Mouse (Mus musculus): ENCODE results near the gene Tenm2. TPM values are rescaled to one million over a fixed set of nuclear protein-coding genes. Genes with fewer than 3 reads are reported as not detected.

The Tenm2 gene
- total RNA-seq, 2 experiments from 2014 or later: 73.5 to 92.9 TPM

DNA sequence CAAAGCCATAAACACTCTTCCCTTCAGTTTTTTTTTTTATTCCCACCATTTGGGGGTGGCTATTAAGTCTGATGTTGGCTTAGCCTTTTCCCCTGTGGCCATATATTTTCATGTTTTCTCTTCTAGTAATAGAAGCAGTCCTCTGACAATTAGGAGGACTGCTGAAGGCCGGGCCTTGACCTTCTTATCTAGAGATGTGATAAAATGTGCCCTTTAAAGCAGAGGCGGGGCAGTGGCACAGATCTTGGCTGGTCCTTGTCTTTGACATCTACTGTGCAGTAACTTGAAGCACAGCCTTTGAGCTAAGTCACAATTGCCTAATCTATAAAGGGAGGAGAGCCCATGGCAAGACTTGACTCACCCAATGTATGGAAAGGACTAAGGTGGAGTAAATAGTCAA, 789.4 kb downstream of the Tenm2 start:
- no peak for DNase-seq (ENCODE audit: low spot score in 2 of 2)
- intact Hi-C loops (cut with DNase I): loop anchor here (10.0 kb wide), 1 partner anchor 402 kb away; no protein-coding TSS in a partner anchor

DNA sequence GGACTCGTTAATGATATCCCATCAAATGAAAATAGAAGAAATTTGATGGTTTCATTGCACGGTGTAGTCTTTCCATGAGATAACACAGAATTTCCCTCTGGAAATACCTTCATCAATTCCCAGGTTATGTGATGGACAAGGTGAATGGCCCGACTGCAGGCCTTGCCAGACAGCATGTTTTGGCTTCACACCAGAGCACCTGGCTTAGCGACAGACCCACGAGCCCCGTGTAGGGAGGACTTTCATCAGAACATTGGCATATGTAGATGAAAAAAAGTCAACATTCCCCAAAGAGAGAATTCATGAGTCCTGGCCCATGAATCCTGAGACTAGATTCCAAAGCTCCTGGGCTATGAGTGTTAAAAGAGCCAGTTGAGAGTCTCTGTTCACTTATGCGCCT, 791.9 kb downstream of the Tenm2 start:
- no peak for DNase-seq (ENCODE audit: low spot score in 2 of 2)
- intact Hi-C loops (cut with DNase I): loop anchor here (10.0 kb wide), 1 partner anchor 399 kb away; no protein-coding TSS in a partner anchor

GRCm38 (mm10) chr11:36441801-36442200, 794.0 kb downstream of the Tenm2 start:
- intact Hi-C loops (cut with DNase I): loop anchor here (10.0 kb wide), 1 partner anchor 397 kb away; no protein-coding TSS in a partner anchor
- no peak for DNase-seq (ENCODE audit: low spot score in 2 of 2)

DNA sequence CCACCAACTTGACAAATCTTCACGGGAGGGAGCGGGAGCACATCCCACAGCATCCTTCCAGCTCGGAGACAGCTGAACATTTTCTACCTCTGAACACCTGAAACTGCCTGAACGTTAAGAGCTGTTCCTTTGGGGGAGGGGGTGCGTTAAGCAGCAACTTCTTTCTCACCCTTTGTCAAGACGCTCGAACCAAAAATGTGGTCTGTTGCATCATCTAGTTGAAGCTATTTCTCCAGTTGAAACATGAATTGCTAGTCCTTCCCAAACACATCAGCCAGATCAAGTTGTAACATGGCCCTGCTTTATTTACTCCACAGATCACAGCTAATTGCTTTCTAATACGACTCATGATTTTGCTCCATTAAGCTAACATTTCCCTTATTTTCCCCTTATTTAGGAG, 799.5 kb downstream of the Tenm2 start:
- no peak for DNase-seq (ENCODE audit: low spot score in 2 of 2)
- intact Hi-C loops (cut with DNase I): no loop called here

GRCm38 (mm10) chr11:36428947-36429346, 806.8 kb downstream of the Tenm2 start:
- intact Hi-C loops (cut with DNase I): no loop called here
- DNase-seq (ENCODE audit: low spot score in 2 of 2): no peak

- intact Hi-C loops (cut with DNase I): no loop called here
- DNase-seq (ENCODE audit: low spot score in 2 of 2): no peak
Measured at GRCm38 (mm10) chr11:36424959-36425358, 810.8 kb downstream of the Tenm2 start.

DNA sequence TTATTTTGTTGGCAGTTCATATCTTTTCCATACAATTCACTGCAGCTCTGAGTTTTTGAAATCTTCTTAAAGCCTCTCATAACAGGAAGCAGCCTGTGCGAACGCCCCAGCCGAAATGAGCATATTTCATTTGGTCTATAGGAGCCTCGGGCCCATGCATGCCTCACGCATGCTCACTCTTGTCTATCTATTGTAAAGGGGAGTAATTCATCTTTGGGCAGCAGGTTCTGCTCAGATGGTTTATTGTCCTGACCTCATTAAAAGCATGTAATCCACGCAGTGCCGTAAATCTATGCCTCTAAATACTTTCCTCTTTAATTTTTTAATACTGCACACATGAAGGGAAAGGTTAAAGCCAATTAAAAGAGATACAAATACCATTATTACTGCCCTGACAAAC, 815.7 kb downstream of the Tenm2 start:
- DNase-seq (ENCODE audit: low spot score in 2 of 2): no peak
- intact Hi-C loops (cut with DNase I): no loop called here

DNA sequence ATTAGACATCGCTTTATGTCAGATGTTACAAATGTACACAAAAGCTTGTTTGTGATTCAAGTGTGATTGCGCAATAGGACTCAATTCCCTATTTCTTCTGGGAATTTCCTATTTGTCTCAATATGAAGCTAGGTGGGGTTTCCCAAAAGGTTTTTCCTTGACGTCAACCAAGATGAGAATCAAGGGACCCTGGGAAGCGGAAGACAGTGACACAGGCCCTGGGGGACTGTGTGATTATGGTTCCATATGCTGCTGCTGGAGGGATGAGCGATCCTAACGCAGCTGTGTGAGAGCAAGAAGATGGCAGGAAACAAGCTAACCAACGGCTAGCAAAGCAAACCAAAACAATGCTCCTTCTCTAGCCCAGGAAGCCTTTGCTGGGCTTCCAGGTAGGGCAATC, 820.5 kb downstream of the Tenm2 start:
- DNase-seq (ENCODE audit: low spot score in 2 of 2): no peak
- intact Hi-C loops (cut with DNase I): no loop called here

DNA sequence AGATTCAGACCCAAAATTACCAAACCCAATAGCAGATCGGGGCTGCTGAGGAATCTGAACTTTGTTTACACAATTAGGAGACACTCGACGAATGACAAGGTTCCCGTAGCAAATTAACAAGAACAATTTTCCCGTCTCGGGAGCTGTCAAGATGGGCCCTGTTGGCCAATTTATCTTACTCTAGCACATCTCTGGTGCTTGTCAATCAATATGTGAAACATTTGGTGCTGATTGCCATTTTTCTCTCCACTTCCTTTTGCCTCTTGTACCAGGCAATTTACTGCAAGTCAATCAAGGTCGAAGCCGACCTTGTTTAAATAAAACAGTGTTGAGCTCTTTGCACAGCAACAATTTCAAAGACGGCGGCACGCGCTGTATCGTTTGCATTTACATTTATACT, 824.9 kb downstream of the Tenm2 start:
- no peak for DNase-seq (ENCODE audit: low spot score in 2 of 2)
- intact Hi-C loops (cut with DNase I): no loop called here

- intact Hi-C loops (cut with DNase I): no loop called here
- no peak for DNase-seq (ENCODE audit: low spot score in 2 of 2)
Measured at GRCm38 (mm10) chr11:36395803-36396710, 839.7 kb downstream of the Tenm2 start.

GRCm38 (mm10) chr11:36384696-36385095, 851.1 kb downstream of the Tenm2 start:
- DNase-seq (ENCODE audit: low spot score in 2 of 2): no peak
- intact Hi-C loops (cut with DNase I): no loop called here

GRCm38 (mm10) chr11:36371814-36372213, 864.0 kb downstream of the Tenm2 start:
- DNase-seq (ENCODE audit: low spot score in 2 of 2): peak in 1 of 2 experiments; percentile 40
- intact Hi-C loops (cut with DNase I): no loop called here

GRCm38 (mm10) chr11:36365067-36365466, 870.7 kb downstream of the Tenm2 start:
- intact Hi-C loops (cut with DNase I): no loop called here
- DNase-seq (ENCODE audit: low spot score in 2 of 2): no peak

DNA sequence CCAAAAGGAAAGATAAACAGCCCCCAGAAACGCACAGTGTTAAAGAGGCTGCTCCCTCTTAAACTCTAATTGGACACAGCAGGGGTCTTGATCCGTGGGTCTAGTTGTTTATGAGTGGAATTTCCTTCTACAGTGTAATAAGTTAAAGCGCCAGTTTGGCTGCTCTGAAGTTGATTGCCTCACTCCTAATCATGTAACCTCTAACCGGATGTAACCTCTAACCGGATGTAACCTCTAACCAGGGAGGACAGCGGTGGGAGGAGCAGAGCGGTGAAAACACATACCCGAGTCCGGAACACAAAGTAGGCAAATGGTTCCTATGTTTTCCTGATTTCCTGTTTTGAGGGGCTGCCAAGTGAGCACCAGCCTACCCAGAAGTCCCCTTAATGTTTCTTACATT, 871.3 kb downstream of the Tenm2 start:
- no peak for DNase-seq (ENCODE audit: low spot score in 2 of 2)

DNA sequence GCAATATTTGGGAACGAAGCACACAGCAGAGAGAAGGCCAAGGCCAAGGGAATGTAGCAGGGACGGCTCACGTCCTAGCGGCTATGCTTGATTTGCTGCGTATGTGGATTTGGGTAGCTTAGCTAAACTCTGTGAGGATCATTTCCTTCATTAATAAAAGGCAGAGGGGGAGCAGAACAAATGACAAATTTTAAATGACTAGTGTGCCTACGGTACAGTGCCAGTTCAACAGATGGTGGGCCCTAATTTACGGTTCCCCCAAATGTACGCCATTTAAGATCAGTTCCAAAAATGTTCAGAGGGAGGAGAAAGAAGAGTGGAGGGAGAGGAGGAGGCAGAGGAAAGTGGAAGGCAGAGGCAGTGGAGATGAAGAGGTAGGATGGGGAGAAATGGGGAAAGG, 873.2 kb downstream of the Tenm2 start:
- intact Hi-C loops (cut with DNase I): no loop called here
- DNase-seq (ENCODE audit: low spot score in 2 of 2): no peak

More for the DNA sequence above, 871.3 kb downstream of the Tenm2 start:
- intact Hi-C loops (cut with DNase I): no loop called here

DNA sequence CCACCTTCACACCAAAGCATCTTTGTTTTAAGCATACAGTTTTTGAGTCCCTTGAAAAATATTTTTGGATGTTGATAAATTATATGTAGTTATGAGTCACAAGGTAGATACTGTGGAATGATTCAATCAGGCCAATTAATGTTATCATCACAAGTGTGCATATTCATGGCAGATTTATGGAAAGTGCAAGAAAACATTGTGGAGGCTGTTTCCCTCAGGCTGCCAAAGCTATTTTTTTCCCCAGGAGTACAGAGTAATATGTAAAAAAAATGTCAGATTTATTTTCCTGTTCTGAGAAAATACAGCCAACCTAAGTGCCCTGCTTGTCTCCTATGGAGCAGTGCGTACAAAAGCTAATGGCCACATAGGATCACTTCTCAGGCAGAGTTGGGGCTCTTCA, 882.5 kb downstream of the Tenm2 start:
- peak in 1 of 2 experiments; percentile 44 for DNase-seq (ENCODE audit: low spot score in 2 of 2)
- intact Hi-C loops (cut with DNase I): no loop called here

- intact Hi-C loops (cut with DNase I): no loop called here
- no peak for DNase-seq (ENCODE audit: low spot score in 2 of 2)
Measured at GRCm38 (mm10) chr11:36351752-36352151, 884.0 kb downstream of the Tenm2 start.

- intact Hi-C loops (cut with DNase I): no loop called here
- DNase-seq (ENCODE audit: low spot score in 2 of 2): no peak
Measured at GRCm38 (mm10) chr11:36351341-36351740, 884.4 kb downstream of the Tenm2 start.

DNA sequence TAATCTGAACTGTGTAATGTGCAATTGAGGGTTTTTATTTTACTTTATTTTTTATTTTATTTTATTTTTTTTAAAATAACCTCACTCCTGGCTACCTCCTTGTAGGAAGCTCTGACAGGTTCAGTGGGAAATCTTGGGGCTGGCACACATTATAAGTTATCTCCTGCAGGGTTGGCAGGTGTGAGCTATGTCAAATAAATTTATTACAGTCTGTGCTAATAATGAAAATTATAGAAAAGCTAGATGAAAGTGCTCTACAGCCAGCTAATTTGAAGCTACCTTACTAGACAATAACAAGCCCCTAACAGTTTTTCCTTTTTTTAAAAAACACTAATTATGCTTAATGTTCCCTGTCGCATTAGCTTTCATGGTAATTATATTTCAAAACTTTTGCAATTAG, 885.5 kb downstream of the Tenm2 start:
- intact Hi-C loops (cut with DNase I): no loop called here
- DNase-seq (ENCODE audit: low spot score in 2 of 2): no peak

- DNase-seq (ENCODE audit: low spot score in 2 of 2): no peak
- intact Hi-C loops (cut with DNase I): no loop called here
Measured at GRCm38 (mm10) chr11:36349856-36350255, 885.9 kb downstream of the Tenm2 start.

DNA sequence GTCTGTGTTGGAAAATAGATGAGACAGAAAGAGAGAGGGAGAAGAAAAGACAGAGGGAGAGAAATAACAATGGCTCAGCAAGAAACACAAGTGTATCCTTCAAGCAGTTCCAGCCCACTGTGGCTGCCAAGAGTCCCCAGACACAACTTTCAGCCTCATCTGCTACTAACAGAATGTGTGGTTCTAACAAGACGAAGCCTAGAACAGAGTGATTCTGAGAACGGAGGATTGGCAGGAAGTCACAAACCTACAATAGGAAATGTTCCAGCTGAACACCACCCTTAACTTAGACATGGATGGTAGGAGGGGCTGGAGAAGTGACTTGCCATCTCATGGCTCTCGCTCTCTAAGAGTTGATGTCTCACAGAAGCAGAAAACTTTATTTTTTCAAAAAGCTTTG, 894.0 kb downstream of the Tenm2 start:
- DNase-seq (ENCODE audit: low spot score in 2 of 2): peak in 1 of 2 experiments; percentile 83
- intact Hi-C loops (cut with DNase I): no loop called here
